Mouse (Mus musculus) kidney, embryonic 16.5 days (tissue): Measurements from ENCODE around the gene Plaa. TPM values are rescaled to one million over a fixed set of nuclear protein-coding genes. Genes with fewer than 3 reads are reported as not detected.
"Not testable (repeated sequence)": the region's sequence is repeated elsewhere in the genome, so short reads cannot be mapped to it uniquely, and the experiment has no call there.

Source experiments
- ATAC-seq: fragments of 200-750 bp; cut with Nextera tagmentation; 2 replicates; pipeline ENCODE4 v1.8.0; 2017; ENCODE audit warnings: moderate TSS enrichment; ENCODE audit not compliant: low FRiP score, low TSS enrichment
- H3K27ac ChIP-seq: fragments of 300-500 bp; sonication (generic); 2 replicates; pipeline ENCODE4 v1.5.1; 2014; ENCODE audit warnings: low read length
- H3K27me3 ChIP-seq: fragments of 300-500 bp; sonication (generic); 2 replicates; pipeline ENCODE4 v1.6.1; 2014; ENCODE audit warnings: low read length, control low read depth, mixed read lengths; ENCODE audit not compliant: insufficient read depth
- H3K36me3 ChIP-seq: fragments of 300-500 bp; sonication (generic); 2 replicates; pipeline ENCODE4 v1.6.1; 2014; ENCODE audit warnings: low read length, control low read depth, mixed read lengths; ENCODE audit not compliant: insufficient read depth
- H3K4me1 ChIP-seq: fragments of 300-500 bp; sonication (generic); 2 replicates; pipeline ENCODE4 v1.6.1; 2014; ENCODE audit warnings: low read length, control low read depth, mixed read lengths; ENCODE audit not compliant: insufficient read depth
- H3K4me2 ChIP-seq: fragments of 300-500 bp; sonication (generic); replicated peaks from 2 replicates; pipeline ENCODE4 v1.6.1; 2014; ENCODE audit warnings: low read depth, low read length
- H3K4me3 ChIP-seq: fragments of 300-500 bp; sonication (generic); 2 replicates; pipeline ENCODE4 v1.5.1; 2014; ENCODE audit warnings: mild to moderate bottlenecking, low read length
- H3K9ac ChIP-seq: fragments of 300-500 bp; sonication (generic); replicated peaks from 2 replicates; pipeline ENCODE4 v1.6.1; 2014; ENCODE audit warnings: low read length
- H3K9me3 ChIP-seq: fragments of 300-500 bp; sonication (generic); 2 replicates; pipeline ENCODE4 v1.6.1; 2016; ENCODE audit warnings: low read length, control low read depth
- WGBS: fragments of 180-500 bp; shearing (Covaris S2); extraction: QIAGEN DNeasy Blood & Tissue Kit; methylation state at CpG from one replicate; pipeline ENCODE4 v1.1.7; 2014; 5-methylcytosine and 5-hydroxymethylcytosine counted together
- polyA plus RNA-seq: library from polyadenylated mRNA; unstranded; fragments of >200 nt; fragmentation: Nextera tagmentation; extraction: Ambion mirVana; gene quantifications from 2 replicates; pipeline ENCODE4 v1.2.1, GENCODE M21; 2015

Gene Plaa
- polyA plus RNA-seq = 70.9 and 73.9 TPM in 2 replicates

- Histone ChIP-seq H3K4me1 (peaks cover 21% of the 10 kb centered on the region), H3K36me3 (no peaks in the 10 kb centered on the region)
- under 1% methylated on average over 52 of the region's 61 CpGs for WGBS
These were observed at the start of gene Plaa for GRCm38 (mm10) chr4:94603031-94603629. Gene Plaa (minus strand): TSS chr4:94603244.

GRCm38 (mm10) chr4:94650426-94651175, 47.6 kb upstream of the Plaa start:
- H3K4me1 ChIP-seq, H3K9me3 ChIP-seq, ATAC-seq, H3K27ac ChIP-seq, H3K9ac ChIP-seq, H3K4me3 ChIP-seq, H3K27me3 ChIP-seq, H3K4me2 ChIP-seq: not testable (repeated sequence)
- 89% methylated on average over 5 of the region's 5 CpGs for WGBS
- H3K36me3 ChIP-seq = peaks cover 11% of the 10 kb centered on the region

More at GRCm38 (mm10) chr4:94603031-94603629, at the start of gene Plaa:
- H3K27ac ChIP-seq = peak within 1 kb of the TSS; percentile 91
- H3K4me3 ChIP-seq = peak within 1 kb of the TSS; percentile 92
- H3K27me3 ChIP-seq = no peaks in the 10 kb centered on the region
- H3K4me2 ChIP-seq = peak within 1 kb of the TSS; percentile 92
- H3K9ac ChIP-seq = peak within 1 kb of the TSS; percentile 92
- ATAC-seq = peak; percentile 99
- no peaks in the 10 kb centered on the region for H3K9me3 ChIP-seq

GRCm38 (mm10) chr4:94649920-94650319, 46.9 kb upstream of the Plaa start, which contains the start of gene Lrrc19:
Gene Lrrc19 (minus strand): TSS chr4:94650144.
- Histone ChIP-seq H3K4me3 (no peak within 1 kb of the TSS), H3K27me3 (no peaks in the 10 kb centered on the region), H3K9ac (no peak within 1 kb of the TSS), H3K27ac (no peak within 1 kb of the TSS), H3K4me2 (no peak within 1 kb of the TSS), H3K9me3 (no peaks in the 10 kb centered on the region), H3K4me1 (no peaks in the 10 kb centered on the region), H3K36me3 (peaks cover 6% of the 10 kb centered on the region)
- no peak for ATAC-seq
- 80% methylated on average over 3 of the region's 3 CpGs for WGBS

- Histone ChIP-seq H3K9ac (no peak overlapping the region), H3K36me3 (no peaks in the 10 kb centered on the region), H3K27ac (no peak overlapping the region), H3K4me2 (no peak overlapping the region), H3K9me3 (no peaks in the 10 kb centered on the region), H3K27me3 (no peaks in the 10 kb centered on the region), H3K4me3 (no peak overlapping the region), H3K4me1 (no peaks in the 10 kb centered on the region)
- no peak for ATAC-seq
- 96% methylated on average over 2 of the region's 2 CpGs for WGBS
These were observed 40.1 kb upstream of the Plaa start for GRCm38 (mm10) chr4:94643141-94643540.

- Histone ChIP-seq H3K27me3 (no peaks in the 10 kb centered on the region), H3K4me3 (no peak overlapping the region), H3K36me3 (0 out of 2 replicates have a peak, but pooled peaks cover 10% of the 10 kb centered on the region), H3K4me1 (peaks cover 5% of the 10 kb centered on the region; the same call in 1 of the 2 replicates), H3K9ac (no peak overlapping the region), H3K4me2 (no peak overlapping the region), H3K27ac (no peak overlapping the region), H3K9me3 (no peaks in the 10 kb centered on the region)
- ATAC-seq = no peak
- WGBS = 85% methylated on average over 2 of the region's 2 CpGs
These were observed 17.0 kb upstream of the Plaa start for GRCm38 (mm10) chr4:94620077-94620476.

GRCm38 (mm10) chr4:94614627-94615006, 11.6 kb upstream of the Plaa start:
- peak; percentile 83 for ATAC-seq

GRCm38 (mm10) chr4:94613972-94614626, 11.1 kb upstream of the Plaa start, which contains the start of gene Ift74:
Gene Ift74 (plus strand): TSS chr4:94614491.
- WGBS = 2% methylated on average over 29 of the region's 29 CpGs
- ATAC-seq = peak; percentile 100

More at GRCm38 (mm10) chr4:94614627-94615006, 11.6 kb upstream of the Plaa start:
- H3K9ac ChIP-seq = peak overlapping the region; percentile 84
- peak overlapping the region; percentile 65 for H3K4me2 ChIP-seq
- H3K27me3 ChIP-seq = no peaks in the 10 kb centered on the region
- H3K4me1 ChIP-seq = peaks cover 6% of the 10 kb centered on the region; the same call in 1 of the 2 replicates
- no peaks in the 10 kb centered on the region for H3K36me3 ChIP-seq
- peak overlapping the region; percentile 71 for H3K4me3 ChIP-seq
- peak overlapping the region; percentile 87 for H3K27ac ChIP-seq
- WGBS = under 1% methylated on average over 18 of the region's 18 CpGs
- no peaks in the 10 kb centered on the region for H3K9me3 ChIP-seq

GRCm38 (mm10) chr4:94610339-94610738, 7.3 kb upstream of the Plaa start:
- WGBS = 84% methylated on average over 3 of the region's 3 CpGs

More at GRCm38 (mm10) chr4:94613972-94614626, 11.1 kb upstream of the Plaa start, which contains the start of gene Ift74:
- Histone ChIP-seq H3K9me3 (no peaks in the 10 kb centered on the region), H3K4me3 (peak within 1 kb of the TSS; percentile 71), H3K36me3 (no peaks in the 10 kb centered on the region), H3K4me1 (peaks cover 6% of the 10 kb centered on the region; the same call in 1 of the 2 replicates), H3K9ac (peak within 1 kb of the TSS; percentile 84), H3K27me3 (no peaks in the 10 kb centered on the region), H3K27ac (peak within 1 kb of the TSS; percentile 87), H3K4me2 (peak within 1 kb of the TSS; percentile 65)

GRCm38 (mm10) chr4:94605591-94605990, 2.5 kb upstream of the Plaa start:
- Histone ChIP-seq H3K27me3 (no peaks in the 10 kb centered on the region), H3K4me1 (peaks cover 21% of the 10 kb centered on the region), H3K27ac (peak overlapping the region; percentile 76), H3K36me3 (no peaks in the 10 kb centered on the region), H3K9ac (no peak overlapping the region), H3K9me3 (no peaks in the 10 kb centered on the region), H3K4me3 (no peak overlapping the region), H3K4me2 (no peak overlapping the region)
- no peak for ATAC-seq
- WGBS = 62% methylated on average over 2 of the region's 2 CpGs

More at GRCm38 (mm10) chr4:94610339-94610738, 7.3 kb upstream of the Plaa start:
- no peak for ATAC-seq
- no peak overlapping the region for H3K9ac ChIP-seq
- no peaks in the 10 kb centered on the region for H3K27me3 ChIP-seq
- H3K4me2 ChIP-seq = no peak overlapping the region
- no peak overlapping the region for H3K27ac ChIP-seq
- no peak overlapping the region for H3K4me3 ChIP-seq
- H3K9me3 ChIP-seq = no peaks in the 10 kb centered on the region
- H3K36me3 ChIP-seq = no peaks in the 10 kb centered on the region
- H3K4me1 ChIP-seq = peaks cover 4% of the 10 kb centered on the region; the same call in 1 of the 2 replicates
